Mouse (Mus musculus): ENCODE measurements around the gene Zbp1.

Zbp1 gene

DNA sequence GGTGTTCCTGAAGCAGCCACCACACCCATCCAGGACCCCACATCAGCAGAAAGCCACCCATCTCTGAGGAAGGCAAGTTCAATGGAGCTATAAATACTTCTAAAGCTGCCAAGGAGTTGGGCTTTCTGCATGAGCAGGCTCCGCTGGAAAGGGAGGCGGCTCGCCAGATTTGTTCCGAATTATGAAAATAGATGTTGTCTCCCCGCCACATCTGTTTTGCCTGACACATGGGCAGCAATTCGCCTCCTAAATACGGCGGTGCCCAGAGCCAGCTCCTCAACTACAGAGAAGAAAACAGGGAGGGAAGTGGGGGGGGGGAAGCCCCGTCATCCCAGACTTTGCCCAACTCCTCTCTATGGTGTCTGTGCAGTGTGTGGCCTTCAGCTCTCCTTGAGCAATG lies 33.0 kb upstream of the Zbp1 start:
- H3K36me3 ChIP-seq (ENCODE audit: control insufficient read depth, insufficient read depth, low read length, poor library complexity, severe bottlenecking), result no peaks in the 10 kb centered on the region
- DNase-seq (ENCODE audit: low read depth, low spot score), result no peak
- no peaks in the 10 kb centered on the region for H3K27me3 ChIP-seq (ENCODE audit: control insufficient read depth, insufficient read depth, low read length, poor library complexity, severe bottlenecking)

DNA sequence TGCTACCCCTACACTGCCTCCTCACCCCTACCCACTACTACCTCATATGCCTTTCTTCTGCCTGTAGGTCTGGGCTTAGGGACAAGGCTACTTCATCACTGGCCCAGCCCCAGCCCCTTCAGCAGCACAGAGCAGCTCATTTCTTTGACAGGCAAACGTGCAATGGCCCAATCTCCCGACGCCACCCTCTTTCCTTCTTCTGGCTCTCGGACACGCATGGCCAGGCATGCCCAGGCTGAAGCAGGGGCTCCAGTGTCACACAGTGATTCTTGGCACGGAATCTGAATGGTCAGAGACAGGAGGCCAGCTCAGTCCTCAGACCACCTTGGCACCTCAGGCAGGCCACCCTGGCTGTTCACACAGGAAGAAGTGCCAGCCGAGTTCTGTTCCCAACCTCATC lies 32.4 kb upstream of the Zbp1 start:
- DNase-seq (ENCODE audit: low read depth, low spot score), result no peak
- no peaks in the 10 kb centered on the region for H3K36me3 ChIP-seq (ENCODE audit: control insufficient read depth, insufficient read depth, low read length, poor library complexity, severe bottlenecking)
- H3K27me3 ChIP-seq (ENCODE audit: control insufficient read depth, insufficient read depth, low read length, poor library complexity, severe bottlenecking), result no peaks in the 10 kb centered on the region

DNA sequence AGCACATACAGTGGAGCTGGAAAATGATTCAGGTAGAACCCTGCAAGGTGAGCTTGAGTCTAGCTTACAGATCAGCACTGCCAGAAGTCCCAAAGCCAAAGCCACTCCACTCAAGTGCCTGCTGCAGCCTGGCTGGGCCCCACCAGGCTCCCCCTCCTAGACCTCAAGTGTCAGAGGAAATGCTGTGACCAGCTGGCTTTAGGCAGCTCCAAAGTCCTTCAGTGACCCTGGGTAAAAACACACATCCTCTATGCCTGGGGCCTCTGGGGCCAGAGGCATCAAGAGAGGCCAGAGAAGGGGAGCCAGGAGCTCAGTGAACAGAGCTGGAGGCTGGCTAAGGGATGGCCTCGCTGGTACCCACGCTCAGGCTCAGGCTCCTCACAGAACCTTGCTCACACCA lies 31.7 kb upstream of the Zbp1 start:
- Histone ChIP-seq H3K27me3 (ENCODE audit: control insufficient read depth, insufficient read depth, low read length, poor library complexity, severe bottlenecking) (no peaks in the 10 kb centered on the region), H3K36me3 (ENCODE audit: control insufficient read depth, insufficient read depth, low read length, poor library complexity, severe bottlenecking) (no peaks in the 10 kb centered on the region)
- no peak for DNase-seq (ENCODE audit: low read depth, low spot score)

DNA sequence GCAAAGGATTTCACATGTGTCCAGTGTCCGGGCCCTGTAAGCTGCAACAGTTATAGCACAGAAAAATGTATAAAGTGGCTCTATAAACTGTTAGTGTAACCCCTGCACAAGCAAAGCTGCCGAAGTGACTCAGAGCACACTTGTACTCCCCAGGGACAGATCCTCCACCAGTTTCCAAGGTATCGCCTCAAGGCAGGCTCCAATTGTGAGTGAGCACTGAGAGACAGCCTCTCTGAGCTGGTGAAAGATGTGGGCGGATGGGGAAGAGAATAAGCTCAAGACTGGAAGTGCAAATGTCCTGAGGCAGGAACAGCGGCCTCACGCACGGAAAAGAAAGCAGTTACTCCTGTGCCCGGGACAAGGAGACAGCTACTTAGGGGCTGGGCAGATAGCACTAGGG lies 31.2 kb upstream of the Zbp1 start:
- Histone ChIP-seq H3K36me3 (ENCODE audit: control insufficient read depth, insufficient read depth, low read length, poor library complexity, severe bottlenecking) (no peaks in the 10 kb centered on the region), H3K27me3 (ENCODE audit: control insufficient read depth, insufficient read depth, low read length, poor library complexity, severe bottlenecking) (no peaks in the 10 kb centered on the region)
- DNase-seq (ENCODE audit: low read depth, low spot score), result no peak

DNA sequence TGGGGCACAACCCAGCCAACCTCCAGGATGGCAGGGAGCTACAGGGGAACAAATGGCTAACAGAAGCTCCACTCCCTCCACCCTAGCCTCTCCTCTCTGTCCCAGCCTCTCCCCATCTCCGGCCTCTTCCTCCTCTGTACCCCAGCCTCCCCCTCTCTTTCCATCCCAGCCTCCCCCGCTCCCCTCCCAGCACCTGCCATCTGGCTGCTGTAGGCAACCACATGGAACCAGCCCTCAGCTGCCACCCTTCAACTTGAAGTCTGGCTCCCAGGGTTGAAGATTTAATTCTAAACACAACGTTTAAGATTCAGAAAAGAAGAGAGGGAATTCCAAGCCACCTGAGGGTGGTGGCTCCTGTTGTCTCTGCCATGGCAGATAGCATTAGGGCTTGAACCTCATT lies 30.7 kb upstream of the Zbp1 start:
- Histone ChIP-seq H3K36me3 (ENCODE audit: control insufficient read depth, insufficient read depth, low read length, poor library complexity, severe bottlenecking) (no peaks in the 10 kb centered on the region), H3K27me3 (ENCODE audit: control insufficient read depth, insufficient read depth, low read length, poor library complexity, severe bottlenecking) (no peaks in the 10 kb centered on the region)
- DNase-seq (ENCODE audit: low read depth, low spot score), result no peak

DNA sequence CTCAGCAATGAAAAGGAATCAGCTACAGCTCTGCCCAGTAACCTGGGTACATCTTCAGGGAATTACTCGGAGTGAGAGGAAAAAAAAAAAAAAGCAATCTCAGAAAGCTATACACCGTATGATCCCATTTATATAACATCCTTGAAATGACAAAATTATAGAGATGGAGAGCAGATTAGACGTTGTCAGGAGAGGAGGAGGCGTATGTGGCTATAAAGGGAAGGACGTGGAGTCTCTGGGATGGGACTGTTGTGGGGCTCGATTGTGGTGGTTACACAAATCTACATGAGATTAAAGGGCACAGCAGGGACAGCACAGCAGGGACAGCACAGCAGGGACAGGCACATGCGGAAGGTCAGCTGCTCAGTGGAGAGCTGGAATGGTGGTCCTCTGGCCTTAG lies 30.1 kb upstream of the Zbp1 start:
- no peak for DNase-seq (ENCODE audit: low read depth, low spot score)
- Histone ChIP-seq H3K36me3 (ENCODE audit: control insufficient read depth, insufficient read depth, low read length, poor library complexity, severe bottlenecking) (no peaks in the 10 kb centered on the region), H3K27me3 (ENCODE audit: control insufficient read depth, insufficient read depth, low read length, poor library complexity, severe bottlenecking) (no peaks in the 10 kb centered on the region)

DNA sequence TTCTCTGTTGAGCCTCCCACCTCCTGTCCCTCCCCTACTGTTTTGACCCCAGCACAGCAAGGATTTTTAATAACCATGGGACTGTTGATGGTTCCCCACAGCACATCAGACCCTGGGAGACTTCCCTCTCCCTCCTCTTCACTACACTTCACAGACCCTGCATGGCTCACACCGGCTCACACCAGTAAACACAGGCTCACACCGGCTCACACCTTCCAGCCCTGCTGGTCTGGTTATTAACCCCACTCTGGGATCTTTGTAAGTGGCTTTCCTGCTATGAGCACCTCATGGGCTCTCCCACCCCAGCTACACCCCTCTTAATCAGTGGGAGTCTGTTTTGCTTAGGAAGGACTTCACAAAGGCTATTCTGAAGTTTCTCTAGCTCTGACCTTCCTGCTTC lies 29.2 kb upstream of the Zbp1 start:
- no peaks in the 10 kb centered on the region for H3K27me3 ChIP-seq (ENCODE audit: control insufficient read depth, insufficient read depth, low read length, poor library complexity, severe bottlenecking)
- H3K36me3 ChIP-seq (ENCODE audit: control insufficient read depth, insufficient read depth, low read length, poor library complexity, severe bottlenecking), result no peaks in the 10 kb centered on the region
- DNase-seq (ENCODE audit: low read depth, low spot score), result no peak

DNA sequence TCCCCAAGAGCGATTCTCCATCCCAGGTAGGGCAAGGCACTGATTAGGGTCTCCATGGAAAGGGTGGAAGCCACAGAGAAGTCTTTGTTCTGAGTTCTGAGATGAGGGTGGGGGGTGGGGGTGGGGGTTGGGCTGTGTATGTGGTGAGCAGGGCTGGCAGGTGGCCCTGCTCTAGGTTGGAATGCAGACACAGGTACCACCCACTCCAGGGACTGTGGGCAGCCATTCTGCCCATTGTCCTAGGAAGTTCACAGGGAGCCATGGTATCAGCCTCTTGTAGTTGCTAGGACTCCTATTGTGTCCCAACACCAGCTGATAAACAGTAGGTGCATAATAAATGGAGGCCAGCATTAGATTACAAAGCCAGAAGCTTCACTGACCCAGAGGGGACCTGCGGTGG lies 28.5 kb upstream of the Zbp1 start:
- no peaks in the 10 kb centered on the region for H3K27me3 ChIP-seq (ENCODE audit: control insufficient read depth, insufficient read depth, low read length, poor library complexity, severe bottlenecking)
- DNase-seq (ENCODE audit: low read depth, low spot score), result no peak
- no peaks in the 10 kb centered on the region for H3K36me3 ChIP-seq (ENCODE audit: control insufficient read depth, insufficient read depth, low read length, poor library complexity, severe bottlenecking)

DNA sequence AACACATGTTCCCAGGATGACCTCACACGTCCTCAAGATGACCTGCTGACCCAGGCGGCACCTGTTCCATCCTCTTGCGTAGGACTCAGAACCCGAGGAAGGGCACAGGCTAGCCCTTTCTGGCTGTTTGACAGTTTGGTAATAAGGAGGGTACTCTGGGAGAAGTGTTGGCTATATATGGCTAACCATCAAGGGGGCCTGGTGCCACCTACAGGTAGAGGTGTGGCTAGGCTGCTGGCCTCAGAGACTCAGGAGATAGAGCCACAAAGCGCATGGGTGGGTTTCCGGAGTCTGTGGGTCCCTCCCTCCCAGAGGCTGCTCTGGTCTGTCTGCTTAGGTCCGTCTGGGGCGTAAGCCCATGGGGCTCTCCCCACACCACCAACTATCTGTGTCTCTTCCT lies 28.0 kb upstream of the Zbp1 start:
- Histone ChIP-seq H3K36me3 (ENCODE audit: control insufficient read depth, insufficient read depth, low read length, poor library complexity, severe bottlenecking) (no peaks in the 10 kb centered on the region), H3K27me3 (ENCODE audit: control insufficient read depth, insufficient read depth, low read length, poor library complexity, severe bottlenecking) (no peaks in the 10 kb centered on the region)
- DNase-seq (ENCODE audit: low read depth, low spot score), result no peak

DNA sequence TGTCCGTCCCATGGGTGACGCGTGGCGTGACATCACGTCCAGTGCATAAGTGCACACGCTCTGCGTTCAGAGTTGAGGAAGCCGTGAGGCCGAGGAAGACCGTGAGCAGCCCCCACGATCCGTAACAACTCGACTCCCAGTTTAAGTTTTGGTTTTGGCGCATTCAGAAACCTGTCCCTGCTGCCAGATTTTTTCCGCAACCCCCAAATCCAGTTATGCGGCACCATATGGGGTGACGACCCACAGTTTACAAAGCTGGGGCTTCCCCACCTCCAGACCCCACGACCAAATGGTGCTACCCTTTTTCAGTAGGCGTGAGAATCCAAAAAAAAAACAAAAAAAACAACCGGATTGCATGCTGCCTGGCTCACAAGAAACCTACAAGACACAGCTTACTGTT lies 26.5 kb upstream of the Zbp1 start:
- no peak for DNase-seq (ENCODE audit: low read depth, low spot score)
- H3K36me3 ChIP-seq (ENCODE audit: control insufficient read depth, insufficient read depth, low read length, poor library complexity, severe bottlenecking), result no peaks in the 10 kb centered on the region
- H3K27me3 ChIP-seq (ENCODE audit: control insufficient read depth, insufficient read depth, low read length, poor library complexity, severe bottlenecking), result no peaks in the 10 kb centered on the region

DNA sequence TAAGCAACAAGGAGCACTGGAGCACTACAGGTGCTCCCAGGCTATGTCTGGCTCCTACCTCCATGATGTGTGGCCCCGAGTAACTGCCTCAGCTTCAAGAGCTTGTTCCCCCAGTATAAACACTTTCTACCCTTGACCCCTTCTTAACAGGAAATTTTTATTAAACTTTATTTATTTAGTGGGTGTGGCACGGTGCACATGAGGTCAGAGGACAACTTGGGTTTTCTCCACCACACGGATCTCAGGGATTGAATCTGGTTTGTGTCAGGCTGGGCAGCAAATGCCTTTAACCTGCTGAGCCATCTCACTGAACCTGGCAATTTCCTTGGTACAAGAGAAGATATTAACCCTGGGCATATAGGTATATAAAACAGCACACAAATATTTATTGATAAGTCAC lies 25.4 kb upstream of the Zbp1 start:
- DNase-seq (ENCODE audit: low read depth, low spot score), result no peak
- no peaks in the 10 kb centered on the region for H3K36me3 ChIP-seq (ENCODE audit: control insufficient read depth, insufficient read depth, low read length, poor library complexity, severe bottlenecking)
- no peaks in the 10 kb centered on the region for H3K27me3 ChIP-seq (ENCODE audit: control insufficient read depth, insufficient read depth, low read length, poor library complexity, severe bottlenecking)

DNA sequence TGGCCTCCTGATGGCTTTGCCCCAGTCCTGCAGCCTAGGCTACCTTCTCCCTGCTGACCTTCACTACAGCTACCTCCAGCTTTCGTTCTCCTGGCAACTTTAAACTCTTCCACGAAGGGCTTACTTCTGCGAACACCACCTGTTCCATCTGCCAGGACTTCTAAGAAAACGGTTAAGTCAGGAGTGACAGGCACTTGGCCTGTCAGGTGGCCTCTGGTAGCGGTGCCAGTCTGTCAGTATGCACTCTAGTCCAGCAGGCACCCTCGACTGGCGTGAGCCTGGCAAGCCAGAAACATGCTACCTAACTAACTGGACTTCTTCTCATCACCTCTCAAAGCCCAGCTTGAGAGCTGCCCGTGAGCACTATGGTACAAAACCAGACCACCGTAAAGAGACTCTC lies 24.9 kb upstream of the Zbp1 start:
- no peaks in the 10 kb centered on the region for H3K27me3 ChIP-seq (ENCODE audit: control insufficient read depth, insufficient read depth, low read length, poor library complexity, severe bottlenecking)
- no peaks in the 10 kb centered on the region for H3K36me3 ChIP-seq (ENCODE audit: control insufficient read depth, insufficient read depth, low read length, poor library complexity, severe bottlenecking)
- DNase-seq (ENCODE audit: low read depth, low spot score), result no peak

DNA sequence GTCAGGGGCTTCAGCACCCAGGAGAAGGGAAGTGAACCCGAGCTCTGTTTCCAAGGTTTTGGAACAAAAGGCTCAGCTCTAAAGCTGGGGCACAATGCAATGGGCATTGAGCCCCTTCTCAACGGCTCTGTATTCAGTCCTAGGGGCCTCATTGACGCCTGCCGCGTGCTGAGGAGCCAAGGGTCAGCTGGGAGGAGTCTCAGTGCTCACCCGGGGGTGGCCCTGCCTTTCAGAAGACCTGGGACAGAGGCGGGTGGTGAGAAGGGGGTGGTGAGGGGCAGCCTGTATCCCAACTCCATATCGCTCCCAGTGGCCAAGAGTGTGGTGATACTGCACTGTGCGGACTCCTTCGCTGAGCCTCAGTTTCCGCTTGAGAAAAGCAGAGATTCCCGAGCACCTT lies 24.2 kb upstream of the Zbp1 start:
- DNase-seq (ENCODE audit: low read depth, low spot score), result no peak
- Histone ChIP-seq H3K27me3 (ENCODE audit: control insufficient read depth, insufficient read depth, low read length, poor library complexity, severe bottlenecking) (no peaks in the 10 kb centered on the region), H3K36me3 (ENCODE audit: control insufficient read depth, insufficient read depth, low read length, poor library complexity, severe bottlenecking) (no peaks in the 10 kb centered on the region)

DNA sequence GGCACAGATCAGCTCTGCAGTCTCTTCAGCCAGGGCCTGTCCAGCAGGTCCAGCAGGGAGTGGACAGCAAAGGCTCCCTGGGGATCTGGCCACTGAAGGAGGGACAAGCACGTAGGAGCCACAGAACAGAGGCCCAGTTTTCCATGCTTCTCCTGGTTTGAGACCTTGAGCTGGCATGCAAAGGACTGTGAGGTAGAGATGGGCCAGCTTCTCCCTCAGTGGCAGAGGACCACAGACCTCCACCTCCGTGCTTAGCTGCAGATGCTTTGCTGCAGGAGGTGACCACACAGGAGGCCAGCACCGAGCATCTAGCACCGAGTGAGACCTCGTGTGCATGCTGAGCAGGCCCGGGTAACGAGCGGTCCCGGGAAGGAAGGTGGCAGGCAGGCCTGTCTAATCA lies 22.0 kb upstream of the Zbp1 start:
- no peaks in the 10 kb centered on the region for H3K36me3 ChIP-seq (ENCODE audit: control insufficient read depth, insufficient read depth, low read length, poor library complexity, severe bottlenecking)
- H3K27me3 ChIP-seq (ENCODE audit: control insufficient read depth, insufficient read depth, low read length, poor library complexity, severe bottlenecking), result no peaks in the 10 kb centered on the region
- DNase-seq (ENCODE audit: low read depth, low spot score), result no peak

DNA sequence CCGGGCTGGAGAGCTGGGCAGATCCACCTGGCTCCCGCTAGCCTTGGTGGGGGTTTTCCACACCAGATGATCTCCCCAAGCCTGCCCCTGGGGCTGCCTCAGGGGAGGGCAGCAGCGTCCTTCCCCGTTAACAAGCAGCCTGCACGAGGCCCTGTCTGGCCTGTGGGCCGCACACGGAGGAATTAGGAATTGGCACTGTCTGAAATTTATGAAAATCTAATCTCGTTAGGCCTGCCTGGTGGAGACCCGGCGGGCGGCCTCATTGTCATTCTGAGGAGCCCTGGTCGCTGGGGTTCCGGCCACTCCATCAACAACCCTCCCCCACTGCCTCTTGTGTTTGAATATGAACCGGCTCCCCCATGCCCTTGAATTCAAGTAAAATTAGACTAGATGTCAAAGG lies 19.8 kb upstream of the Zbp1 start:
- DNase-seq (ENCODE audit: low read depth, low spot score), result no peak
- no peaks in the 10 kb centered on the region for H3K27me3 ChIP-seq (ENCODE audit: control insufficient read depth, insufficient read depth, low read length, poor library complexity, severe bottlenecking)
- H3K36me3 ChIP-seq (ENCODE audit: control insufficient read depth, insufficient read depth, low read length, poor library complexity, severe bottlenecking), result no peaks in the 10 kb centered on the region

DNA sequence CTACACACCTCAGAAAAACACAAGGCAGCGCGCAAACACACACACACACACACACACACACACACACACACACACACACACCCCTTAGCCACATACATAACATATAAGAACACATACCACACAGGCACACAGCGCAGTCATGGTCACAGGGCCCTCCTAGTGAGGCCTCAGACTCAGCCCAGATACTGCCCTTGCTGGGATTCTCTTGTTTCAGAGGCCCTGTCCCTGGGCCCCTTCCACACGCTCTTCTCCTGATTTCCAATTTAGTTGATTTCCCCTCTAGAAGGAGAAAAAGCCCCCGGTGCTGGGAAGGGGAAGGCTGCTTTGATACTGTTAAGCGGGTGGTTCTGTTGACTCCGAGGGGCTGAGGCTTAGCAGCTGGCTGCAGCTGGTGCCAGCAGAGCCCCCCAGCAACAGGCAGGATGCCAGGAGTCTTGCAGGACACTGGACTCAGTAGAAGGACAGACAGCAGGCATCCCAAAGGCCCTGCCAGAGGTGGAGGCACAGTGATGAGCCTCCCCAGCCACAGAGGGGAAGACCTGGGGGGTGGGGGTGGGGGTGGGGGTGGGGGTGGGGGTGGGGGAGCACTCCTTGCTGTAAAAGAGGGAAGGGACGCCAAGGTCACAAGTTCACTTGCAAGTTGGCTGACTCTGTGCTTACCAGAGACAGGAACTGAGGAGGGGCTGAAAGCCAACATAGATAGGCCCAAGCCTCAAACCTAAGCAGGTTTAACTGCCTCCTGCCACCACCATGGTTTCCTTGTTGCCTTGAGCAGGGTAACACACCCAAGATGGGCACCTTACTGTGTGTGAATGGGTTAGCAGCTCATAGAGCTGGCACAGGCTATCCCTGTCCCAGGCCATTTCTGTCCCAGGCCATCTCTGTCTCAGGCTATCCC lies 17.0 kb upstream of the Zbp1 start:
- no peak for DNase-seq (ENCODE audit: low read depth, low spot score)

More for the DNA sequence above, 17.0 kb upstream of the Zbp1 start:
- Histone ChIP-seq H3K36me3 (ENCODE audit: control insufficient read depth, insufficient read depth, low read length, poor library complexity, severe bottlenecking) (no peaks in the 10 kb centered on the region), H3K27me3 (ENCODE audit: control insufficient read depth, insufficient read depth, low read length, poor library complexity, severe bottlenecking) (no peaks in the 10 kb centered on the region)

Measured in splenic B cell, adult 2 months (primary cell).